Mouse (Mus musculus): ENCODE data around the gene Lmna. TPM values are rescaled to one million over a fixed set of nuclear protein-coding genes. Genes with fewer than 3 reads are reported as not detected.

Gene Lmna
- polyA plus RNA-seq, 1 experiment from 2014 or later = 14.5 TPM

DNA sequence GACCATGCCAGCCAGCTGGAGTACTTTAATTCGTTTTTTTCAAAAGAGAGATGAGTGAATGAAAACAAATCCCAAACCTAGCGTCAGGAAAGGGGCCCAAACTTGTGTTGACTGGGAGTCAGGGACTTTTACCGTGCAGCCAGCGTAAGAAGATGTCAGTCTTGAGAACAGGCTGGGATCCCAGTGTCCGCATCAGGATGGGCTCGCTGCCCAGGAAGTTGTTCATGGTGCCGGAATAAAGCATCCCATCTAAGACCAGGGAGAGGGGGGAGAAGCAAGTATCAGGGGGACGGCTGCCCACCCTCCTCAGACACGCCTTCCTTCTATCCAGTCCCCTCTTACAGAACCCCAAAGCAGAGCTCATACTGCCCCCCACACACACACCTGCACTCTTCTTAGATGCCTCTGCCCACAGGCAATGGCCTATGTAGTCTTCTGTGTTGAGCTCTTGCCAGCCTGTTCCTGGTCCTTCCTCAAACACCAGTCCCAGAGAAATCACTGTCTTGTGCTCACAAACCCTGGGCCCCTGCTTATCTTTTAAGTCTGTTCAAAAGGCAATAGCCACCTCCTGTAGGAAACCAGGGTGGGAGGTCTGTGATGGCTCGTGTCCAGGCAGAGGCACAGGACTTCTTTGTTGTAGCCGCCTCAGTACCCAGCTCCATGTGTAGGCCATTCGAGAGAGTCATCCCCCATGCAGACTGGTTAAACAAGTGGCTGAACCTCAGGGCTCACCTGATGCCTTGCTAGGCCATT is 59.2 kb downstream of the Lmna start:
- H3K27me3 ChIP-seq (ENCODE audit: low read depth, poor library complexity, severe bottlenecking) = peaks cover 49% of the 10 kb centered on the region
- peak overlapping the region; percentile 84; the same call in 1 of the 2 replicates for H3K27ac ChIP-seq
- H3K4me1 ChIP-seq = peaks cover 35% of the 10 kb centered on the region
- no peak overlapping the region for H3K4me3 ChIP-seq
- 85% methylated on average over 12 of the region's 12 CpGs for WGBS
- H3K9me3 ChIP-seq (replicated peaks) = no peaks in the 10 kb centered on the region
- H3K36me3 ChIP-seq = no peaks in the 10 kb centered on the region
- DNase-seq (ENCODE audit: low spot score) = no peak

- peaks cover 42% of the 10 kb centered on the region for H3K27me3 ChIP-seq (ENCODE audit: low read depth, poor library complexity, severe bottlenecking)
- no peaks in the 10 kb centered on the region for H3K36me3 ChIP-seq
- peak overlapping the region; percentile 84 for H3K27ac ChIP-seq
- 10% methylated on average over 21 of the region's 21 CpGs for WGBS
- no peaks in the 10 kb centered on the region for H3K9me3 ChIP-seq (replicated peaks)
- peak overlapping the region; percentile 51 for H3K4me3 ChIP-seq
- peaks cover 26% of the 10 kb centered on the region for H3K4me1 ChIP-seq
- DNase-seq (ENCODE audit: low spot score) = peak; percentile 78
Measured at GRCm38 (mm10) chr3:88449395-88450023, 60.2 kb downstream of the Lmna start.

GRCm38 (mm10) chr3:88448443-88448842 is 61.3 kb downstream of the Lmna start:
- WGBS = 88% methylated on average over 8 of the region's 8 CpGs
- peaks cover 32% of the 10 kb centered on the region for H3K27me3 ChIP-seq (ENCODE audit: low read depth, poor library complexity, severe bottlenecking)
- H3K4me3 ChIP-seq = no peak overlapping the region

DNA sequence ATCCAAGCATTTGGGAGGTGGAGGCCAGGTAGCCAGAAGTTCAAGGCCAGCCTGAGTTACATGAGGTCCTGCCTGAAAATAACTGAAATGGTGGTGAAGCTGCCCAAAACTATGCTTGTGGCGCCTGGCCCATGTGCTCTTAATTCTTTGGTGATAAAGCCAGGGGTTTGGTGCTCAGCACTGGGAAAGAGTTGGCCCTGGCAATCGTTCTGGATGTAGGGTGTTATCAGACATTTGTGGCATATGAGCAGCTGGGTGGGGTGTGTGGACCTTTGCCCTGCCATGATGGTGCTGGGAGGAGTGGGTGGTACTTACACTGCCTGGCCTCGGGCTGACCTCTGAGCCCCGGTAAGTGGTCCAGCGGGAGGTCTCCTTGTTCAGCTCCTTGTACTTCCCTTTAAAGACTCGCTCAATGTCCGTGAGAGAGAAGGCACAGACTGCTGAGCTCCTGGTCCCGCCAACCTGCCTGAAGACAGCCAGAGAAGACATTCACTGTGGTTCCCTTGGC is 62.0 kb downstream of the Lmna start:
- no peaks in the 10 kb centered on the region for H3K9me3 ChIP-seq (replicated peaks)
- peaks cover 22% of the 10 kb centered on the region for H3K4me1 ChIP-seq
- H3K27me3 ChIP-seq (ENCODE audit: low read depth, poor library complexity, severe bottlenecking) = peaks cover 28% of the 10 kb centered on the region
- no peaks in the 10 kb centered on the region for H3K36me3 ChIP-seq
- no peak for DNase-seq (ENCODE audit: low spot score)
- 48% methylated on average over 8 of the region's 8 CpGs for WGBS
- no peak overlapping the region for H3K4me3 ChIP-seq
- no peak overlapping the region for H3K27ac ChIP-seq

More at GRCm38 (mm10) chr3:88448443-88448842, 61.3 kb downstream of the Lmna start:
- peaks cover 26% of the 10 kb centered on the region for H3K4me1 ChIP-seq
- H3K9me3 ChIP-seq (replicated peaks) = no peaks in the 10 kb centered on the region
- H3K36me3 ChIP-seq = no peaks in the 10 kb centered on the region
- no peak overlapping the region for H3K27ac ChIP-seq
- no peak for DNase-seq (ENCODE audit: low spot score)

DNA sequence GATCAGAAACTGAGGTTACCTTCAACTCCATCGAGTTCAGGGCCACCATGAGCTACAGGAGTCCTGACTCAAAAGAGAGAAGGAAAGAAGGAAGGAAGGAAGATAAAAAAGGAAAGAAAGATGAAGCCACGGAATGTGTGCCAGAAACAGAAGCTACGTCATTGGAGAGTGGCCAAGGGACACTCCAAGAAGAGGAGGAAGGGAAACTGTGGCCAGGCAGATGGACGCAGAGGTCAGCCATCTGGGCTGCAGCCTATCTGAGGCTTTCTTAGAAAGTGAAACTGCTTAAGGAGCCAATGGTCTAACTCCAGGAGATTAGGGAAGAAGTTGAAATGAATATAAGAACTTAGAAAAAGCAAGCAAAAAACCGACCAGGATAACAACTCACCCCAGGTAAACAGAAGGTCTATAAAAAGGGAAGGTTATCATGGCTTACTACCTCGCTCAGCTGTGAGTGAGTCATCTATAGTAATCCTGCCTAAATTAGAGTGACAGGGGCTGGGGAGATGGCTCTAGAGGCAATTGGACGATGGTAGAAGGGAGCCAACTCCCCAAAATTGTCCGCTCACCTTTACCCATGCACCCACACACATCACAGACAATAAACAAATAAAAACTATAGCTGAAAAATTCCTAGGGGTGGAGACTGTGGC is 63.2 kb downstream of the Lmna start:
- no peaks in the 10 kb centered on the region for H3K36me3 ChIP-seq
- no peak for DNase-seq (ENCODE audit: low spot score)
- H3K4me3 ChIP-seq = no peak overlapping the region
- H3K9me3 ChIP-seq (replicated peaks) = no peaks in the 10 kb centered on the region
- peaks cover 22% of the 10 kb centered on the region for H3K4me1 ChIP-seq
- H3K27me3 ChIP-seq (ENCODE audit: low read depth, poor library complexity, severe bottlenecking) = peaks cover 28% of the 10 kb centered on the region
- no peak overlapping the region for H3K27ac ChIP-seq
- 78% methylated on average over 8 of the region's 8 CpGs for WGBS

- Histone ChIP-seq H3K27ac (no peak overlapping the region), H3K4me1 (peaks cover 35% of the 10 kb centered on the region), H3K36me3 (0 out of 2 replicates have a peak, but pooled peaks cover 3% of the 10 kb centered on the region), H3K4me3 (no peak overlapping the region), H3K27me3 (ENCODE audit: low read depth, poor library complexity, severe bottlenecking) (peaks cover 37% of the 10 kb centered on the region), H3K9me3 (replicated peaks) (no peaks in the 10 kb centered on the region)
- DNase-seq (ENCODE audit: low spot score) = no peak
- WGBS = 77% methylated on average over 7 of the region's 7 CpGs
Measured at GRCm38 (mm10) chr3:88442888-88443287, 66.9 kb downstream of the Lmna start.

GRCm38 (mm10) chr3:88442488-88442887 is 67.3 kb downstream of the Lmna start:
- 84% methylated on average over 12 of the region's 12 CpGs for WGBS
- Histone ChIP-seq H3K36me3 (0 out of 2 replicates have a peak, but pooled peaks cover 3% of the 10 kb centered on the region), H3K27ac (no peak overlapping the region), H3K9me3 (replicated peaks) (no peaks in the 10 kb centered on the region), H3K4me3 (no peak overlapping the region), H3K4me1 (peaks cover 36% of the 10 kb centered on the region), H3K27me3 (ENCODE audit: low read depth, poor library complexity, severe bottlenecking) (peaks cover 40% of the 10 kb centered on the region)
- DNase-seq (ENCODE audit: low spot score) = no peak

GRCm38 (mm10) chr3:88440500-88441381 is 69.0 kb downstream of the Lmna start:
- Histone ChIP-seq H3K27ac (no peak overlapping the region), H3K9me3 (replicated peaks) (no peaks in the 10 kb centered on the region), H3K27me3 (ENCODE audit: low read depth, poor library complexity, severe bottlenecking) (peaks cover 40% of the 10 kb centered on the region), H3K4me1 (peaks cover 51% of the 10 kb centered on the region), H3K36me3 (0 out of 2 replicates have a peak, but pooled peaks cover 3% of the 10 kb centered on the region), H3K4me3 (peak overlapping the region; percentile 34)
- DNase-seq (ENCODE audit: low spot score) = peak; percentile 47
- 16% methylated on average over 27 of the region's 27 CpGs for WGBS

GRCm38 (mm10) chr3:88439582-88439981 is 70.2 kb downstream of the Lmna start:
- DNase-seq (ENCODE audit: low spot score) = no peak
- 58% methylated on average over 4 of the region's 4 CpGs for whole genome bisulfite sequencing
- Histone ChIP-seq H3K27me3 (ENCODE audit: low read depth, poor library complexity, severe bottlenecking) (peaks cover 40% of the 10 kb centered on the region), H3K36me3 (0 out of 2 replicates have a peak, but pooled peaks cover 3% of the 10 kb centered on the region), H3K4me1 (peaks cover 51% of the 10 kb centered on the region), H3K9me3 (replicated peaks) (no peaks in the 10 kb centered on the region), H3K27ac (no peak overlapping the region), H3K4me3 (no peak overlapping the region)

DNA sequence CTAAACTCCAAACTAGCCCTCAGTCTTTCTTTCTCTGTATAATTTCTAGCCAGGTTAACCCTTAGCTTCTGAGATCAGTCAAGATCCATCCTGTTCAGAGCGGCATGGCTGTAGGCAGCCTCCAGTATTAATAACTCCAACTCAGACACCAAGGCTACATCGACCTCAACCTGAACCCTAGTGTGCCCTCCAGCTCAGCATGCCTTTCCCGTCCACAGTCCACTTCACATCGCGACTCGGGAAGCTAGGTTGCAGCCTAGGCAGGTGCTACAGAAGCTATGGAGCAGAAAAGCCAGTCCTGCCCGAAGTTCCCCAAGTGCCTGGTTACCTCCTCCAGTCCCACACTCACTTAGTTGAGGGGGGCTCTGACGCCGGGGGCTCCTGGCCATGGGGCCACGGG is 72.3 kb downstream of the Lmna start:
- WGBS = 81% methylated on average over 10 of the region's 10 CpGs
- Histone ChIP-seq H3K4me3 (peak overlapping the region; percentile 50), H3K9me3 (replicated peaks) (no peaks in the 10 kb centered on the region), H3K36me3 (0 out of 2 replicates have a peak, but pooled peaks cover 3% of the 10 kb centered on the region), H3K27ac (peak overlapping the region; percentile 81), H3K4me1 (peaks cover 51% of the 10 kb centered on the region), H3K27me3 (ENCODE audit: low read depth, poor library complexity, severe bottlenecking) (peaks cover 34% of the 10 kb centered on the region)
- no peak for DNase-seq (ENCODE audit: low spot score)

DNA sequence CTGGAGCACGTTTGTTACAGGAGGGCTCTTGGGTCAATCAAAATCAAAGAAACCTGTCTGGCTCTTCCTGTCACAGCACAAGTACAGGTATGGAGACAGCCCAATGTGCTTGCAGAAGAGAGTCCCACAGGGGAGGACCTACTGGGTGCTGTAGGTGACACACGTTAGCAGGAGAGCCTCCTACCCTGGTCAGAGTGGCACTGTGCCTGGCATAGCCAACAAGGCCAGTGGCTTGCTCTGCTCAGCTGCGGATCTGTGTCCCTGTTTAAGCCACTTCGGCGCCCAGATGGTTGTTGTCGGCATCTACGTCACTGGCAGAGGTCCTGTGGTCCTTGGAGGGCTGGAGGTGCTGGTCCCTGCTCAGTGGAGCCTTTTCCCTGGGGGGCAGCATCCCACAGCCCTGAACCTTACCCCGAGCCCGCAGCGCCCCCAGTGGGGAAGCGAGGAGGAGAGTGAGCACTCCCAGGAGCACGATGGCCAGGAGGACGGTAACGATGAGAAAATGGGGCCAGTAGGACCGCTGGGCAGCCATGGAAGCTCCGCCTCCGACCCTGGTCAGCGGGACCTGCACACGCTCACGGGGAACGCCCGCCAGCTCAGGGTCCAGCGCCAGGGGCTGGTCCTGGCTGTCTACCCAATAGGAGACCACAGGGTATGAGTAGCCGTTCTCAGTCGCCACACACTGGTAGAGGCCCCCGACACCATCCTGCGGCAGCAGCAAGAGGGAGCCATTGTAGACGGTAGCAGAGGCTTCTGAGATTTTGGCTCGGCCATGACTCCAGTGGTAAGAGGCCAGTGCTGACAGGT is 73.2 kb downstream of the Lmna start:
- peaks cover 25% of the 10 kb centered on the region; the same call in 1 of the 2 replicates for H3K27me3 ChIP-seq (ENCODE audit: low read depth, poor library complexity, severe bottlenecking)
- H3K4me3 ChIP-seq = peak overlapping the region; percentile 50
- H3K9me3 ChIP-seq (replicated peaks) = no peaks in the 10 kb centered on the region
- 0 out of 2 replicates have a peak, but pooled peaks cover 3% of the 10 kb centered on the region for H3K36me3 ChIP-seq
- 7% methylated on average over 29 of the region's 29 CpGs for WGBS
- H3K4me1 ChIP-seq = peaks cover 51% of the 10 kb centered on the region
- peak; percentile 84 for DNase-seq (ENCODE audit: low spot score)
- H3K27ac ChIP-seq = peak overlapping the region; percentile 81

All from limb, embryonic 10.5 days (tissue).